Mouse (Mus musculus) liver, adult 2 months (tissue): ENCODE data around the gene Pafah2. TPM values are rescaled to one million over a fixed set of nuclear protein-coding genes. Genes with fewer than 3 reads are reported as not detected.
A peak's percentile ranks its signal among the peaks of the same experiment; 100 is the strongest.

ENCODE experiments used
- DNase-seq: peaks from one replicate; pipeline ENCODE4 v3.0.0-alpha.2; 2011; ENCODE audit warnings: low read depth, low spot score; ENCODE audit errors: extremely low read depth
- H3K27ac ChIP-seq: fragments of 200-500 bp; replicated peaks from 2 replicates; pipeline ENCODE4 v1.5.1; 2012; ENCODE audit warnings: low read depth, mild to moderate bottlenecking, control low read depth, inconsistent platforms, low read length; ENCODE audit not compliant: insufficient read depth
- H3K27me3 ChIP-seq: fragments of 200-500 bp; 2 replicates; pipeline ENCODE4 v1.6.1; 2012; ENCODE audit warnings: mild to moderate bottlenecking, moderate library complexity, low read length, inconsistent platforms; ENCODE audit not compliant: control insufficient read depth, insufficient read depth
- H3K36me3 ChIP-seq: fragments of 200-500 bp; 2 replicates; pipeline ENCODE4 v1.6.1; 2012; ENCODE audit warnings: low read length, inconsistent platforms; ENCODE audit not compliant: control insufficient read depth, insufficient read depth
- H3K4me1 ChIP-seq: fragments of 200-500 bp; 2 replicates; pipeline ENCODE4 v1.6.1; 2011; ENCODE audit warnings: low read length; ENCODE audit not compliant: control insufficient read depth, insufficient read depth
- H3K4me3 ChIP-seq: fragments of 200-500 bp; 2 replicates; pipeline ENCODE4 v1.5.1; 2011; ENCODE audit warnings: low read depth, mild to moderate bottlenecking, control low read depth, low read length, moderate library complexity; ENCODE audit not compliant: insufficient read depth
- H3K79me2 ChIP-seq: fragments of 200-500 bp; 2 replicates; pipeline ENCODE4 v1.6.1; 2012; ENCODE audit warnings: inconsistent platforms, mild to moderate bottlenecking, low read length, moderate library complexity; ENCODE audit not compliant: control insufficient read depth, insufficient read depth
- H3K9ac ChIP-seq: fragments of 200-500 bp; 2 replicates; pipeline ENCODE4 v1.6.1; 2012; ENCODE audit warnings: low read depth, mild to moderate bottlenecking, control low read depth, inconsistent platforms, low read length
- CTCF ChIP-seq: fragments of 200-500 bp; IDR thresholded peaks from 2 replicates; pipeline ENCODE4 v1.5.1; 2011; ENCODE audit warnings: low read depth, low read length, control low read depth
- POLR2A ChIP-seq: fragments of 200-500 bp; IDR thresholded peaks from 2 replicates; pipeline ENCODE4 v1.6.1; 2011; ENCODE audit warnings: low read length, control low read depth; ENCODE audit not compliant: insufficient read depth; ENCODE audit errors: extremely low read depth
- WGBS: fragments of 180-500 bp; shearing (Covaris S2); methylation state at CpG from one replicate; pipeline ENCODE4 v1.1.7; 2018; 5-methylcytosine and 5-hydroxymethylcytosine counted together
- polyA plus RNA-seq: library from polyadenylated mRNA; depleted of rRNA; stranded (reverse); fragments of >200 nt; gene quantifications from 2 replicates; pipeline ENCODE4 v1.2.3, GENCODE M21; 2012
- total RNA-seq: library from RNA; depleted of rRNA; stranded (reverse); fragments of >200 nt; gene quantifications from 2 replicates; pipeline ENCODE4 v1.2.3, GENCODE M21; 2014

Pafah2 gene
- total and polyA plus RNA-seq, 2 experiments: 74.7 to 79.3 TPM

- H3K36me3 ChIP-seq: no peaks in the 10 kb centered on the region
- no peak overlapping the region for H3K27ac ChIP-seq
- TF ChIP-seq POLR2A (no peak), CTCF (no peak)
- H3K4me3 ChIP-seq: no peak overlapping the region
- 65% methylated on average over 18 of the region's 18 CpGs for WGBS
- DNase-seq: no peak
- no peaks in the 10 kb centered on the region for H3K27me3 ChIP-seq
- peaks cover 2% of the 10 kb centered on the region; the same call in 1 of the 2 replicates for H3K4me1 ChIP-seq
- H3K9ac ChIP-seq: no peak overlapping the region
- H3K79me2 ChIP-seq: no peaks in the 10 kb centered on the region
Measured at GRCm38 (mm10) chr4:134351329-134352260, 44.5 kb upstream of the Pafah2 start.

GRCm38 (mm10) chr4:134352261-134352707, 43.8 kb upstream of the Pafah2 start:
- WGBS: 90% methylated on average over 12 of the region's 12 CpGs
- no peak for DNase-seq
- no peak for TF ChIP-seq POLR2A
- Histone ChIP-seq H3K4me1 (peaks cover 5% of the 10 kb centered on the region), H3K27me3 (no peaks in the 10 kb centered on the region), H3K79me2 (no peaks in the 10 kb centered on the region), H3K4me3 (no peak overlapping the region), H3K36me3 (no peaks in the 10 kb centered on the region), H3K9ac (no peak overlapping the region), H3K27ac (no peak overlapping the region)

- WGBS: 93% methylated on average over 7 of the region's 7 CpGs
- peaks cover 7% of the 10 kb centered on the region for H3K4me1 ChIP-seq
- no peak overlapping the region for H3K27ac ChIP-seq
- H3K4me3 ChIP-seq: no peak overlapping the region
- TF ChIP-seq POLR2A (no peak), CTCF (no peak)
- H3K9ac ChIP-seq: no peak overlapping the region
- no peaks in the 10 kb centered on the region for H3K79me2 ChIP-seq
- no peaks in the 10 kb centered on the region for H3K36me3 ChIP-seq
- H3K27me3 ChIP-seq: no peaks in the 10 kb centered on the region
- DNase-seq: no peak
Measured at GRCm38 (mm10) chr4:134352929-134353328, 43.2 kb upstream of the Pafah2 start.

- no peak for DNase-seq
- no peak overlapping the region for H3K4me3 ChIP-seq
- 72% methylated on average over 5 of the region's 5 CpGs for WGBS
- H3K9ac ChIP-seq: no peak overlapping the region
- no peaks in the 10 kb centered on the region for H3K36me3 ChIP-seq
- peaks cover 7% of the 10 kb centered on the region for H3K4me1 ChIP-seq
- TF ChIP-seq POLR2A (no peak), CTCF (no peak)
- no peak overlapping the region for H3K27ac ChIP-seq
- no peaks in the 10 kb centered on the region for H3K79me2 ChIP-seq
- H3K27me3 ChIP-seq: no peaks in the 10 kb centered on the region
Measured at GRCm38 (mm10) chr4:134353527-134354409, 42.4 kb upstream of the Pafah2 start.

GRCm38 (mm10) chr4:134355841-134356452, 40.2 kb upstream of the Pafah2 start:
- Histone ChIP-seq H3K79me2 (no peaks in the 10 kb centered on the region), H3K27me3 (no peaks in the 10 kb centered on the region), H3K4me1 (peaks cover 7% of the 10 kb centered on the region), H3K9ac (no peak overlapping the region), H3K27ac (no peak overlapping the region), H3K4me3 (no peak overlapping the region), H3K36me3 (no peaks in the 10 kb centered on the region)
- peak; percentile 64 for DNase-seq
- WGBS: 55% methylated on average over 16 of the region's 16 CpGs
- TF ChIP-seq CTCF (no peak), POLR2A (no peak)
